Mouse (Mus musculus) embryo, embryonic 11 days (tissue): ENCODE results near the gene Mex3a.
A peak's percentile ranks its signal among the peaks of the same experiment; 100 is the strongest.

Experiments used
- DNase-seq: peaks from one replicate; pipeline ENCODE4 v3.0.0-alpha.2; 2015

The Mex3a gene

GRCm38 (mm10) chr3:88546674-88547418 lies 14.7 kb downstream of the Mex3a start:
- DNase-seq: no peak

GRCm38 (mm10) chr3:88548180-88548917 lies 16.2 kb downstream of the Mex3a start, which contains the start of gene Rab25:
Gene Rab25, minus strand, starts transcription at chr3:88548300.
- DNase-seq: no peak

GRCm38 (mm10) chr3:88551586-88551985 lies 19.4 kb downstream of the Mex3a start:
- DNase-seq: no peak

GRCm38 (mm10) chr3:88552082-88552645 lies 20.0 kb downstream of the Mex3a start:
- DNase-seq: no peak

GRCm38 (mm10) chr3:88552676-88553524 lies 20.7 kb downstream of the Mex3a start, which contains the start of gene Lamtor2:
Gene Lamtor2, minus strand, starts transcription at chr3:88553074.
- peak; percentile 99 for DNase-seq

- DNase-seq: peak; percentile 94
Measured at GRCm38 (mm10) chr3:88553525-88553879, 21.3 kb downstream of the Mex3a start, which contains the start of gene Ubqln4. Gene Ubqln4, plus strand, starts transcription at chr3:88553758.

GRCm38 (mm10) chr3:88553880-88554586 lies 21.8 kb downstream of the Mex3a start:
- DNase-seq: peak; percentile 67

- no peak for DNase-seq
Measured at GRCm38 (mm10) chr3:88555069-88555605, 22.9 kb downstream of the Mex3a start.

- DNase-seq: no peak
Measured at GRCm38 (mm10) chr3:88555731-88556130, 23.5 kb downstream of the Mex3a start.

- no peak for DNase-seq
Measured at GRCm38 (mm10) chr3:88556616-88557015, 24.4 kb downstream of the Mex3a start.

- DNase-seq: no peak
Measured at GRCm38 (mm10) chr3:88559596-88559995, 27.4 kb downstream of the Mex3a start.

- DNase-seq: no peak
Measured at GRCm38 (mm10) chr3:88561989-88562388, 29.8 kb downstream of the Mex3a start.

- DNase-seq: no peak
Measured at GRCm38 (mm10) chr3:88563442-88563841, 31.2 kb downstream of the Mex3a start.

GRCm38 (mm10) chr3:88563966-88564365 lies 31.8 kb downstream of the Mex3a start:
- no peak for DNase-seq

- DNase-seq: no peak
Measured at GRCm38 (mm10) chr3:88566116-88566515, 33.9 kb downstream of the Mex3a start.

GRCm38 (mm10) chr3:88566536-88567061 lies 34.4 kb downstream of the Mex3a start:
- DNase-seq: no peak

GRCm38 (mm10) chr3:88567892-88568291 lies 35.7 kb downstream of the Mex3a start:
- no peak for DNase-seq

- DNase-seq: no peak
Measured at GRCm38 (mm10) chr3:88568615-88569014, 36.4 kb downstream of the Mex3a start.

- DNase-seq: no peak
Measured at GRCm38 (mm10) chr3:88569093-88569492, 36.9 kb downstream of the Mex3a start.

GRCm38 (mm10) chr3:88569694-88570093 lies 37.5 kb downstream of the Mex3a start:
- DNase-seq: no peak

- no peak for DNase-seq
Measured at GRCm38 (mm10) chr3:88570341-88570740, 38.1 kb downstream of the Mex3a start.

GRCm38 (mm10) chr3:88571856-88572255 lies 39.7 kb downstream of the Mex3a start:
- DNase-seq: no peak
